Mouse (Mus musculus) thymus, postnatal 10 days (tissue): ENCODE data around the gene Pacsin2.
"Not testable (repeated sequence)": the region's sequence is repeated elsewhere in the genome, so short reads cannot be mapped to it uniquely, and the experiment has no call there.

Source experiments
- DNase-seq, 2 experiments: peaks; one replicate each; pipeline ENCODE4 v3.0.0; 2021; ENCODE audit warnings: low spot score in 2 of 2

Pacsin2 gene

GRCm38 (mm10) chr15:83464083-83464904 is at the start of gene Pacsin2:
Gene Pacsin2, minus strand, starts transcription at chr15:83464606.
- peak; percentile 90 to 93 for DNase-seq

GRCm38 (mm10) chr15:83512489-83513281 is 48.3 kb upstream of the Pacsin2 start:
- DNase-seq: no peak

GRCm38 (mm10) chr15:83510805-83511405 is 46.5 kb upstream of the Pacsin2 start, which contains the start of gene Ttll1:
Gene Ttll1, minus strand, starts transcription at chr15:83510893.
- peak; percentile 91 to 94 for DNase-seq

- no peak for DNase-seq
These were observed 45.8 kb upstream of the Pacsin2 start for GRCm38 (mm10) chr15:83509950-83510804.

- not testable (repeated sequence) for DNase-seq
These were observed 37.1 kb upstream of the Pacsin2 start for GRCm38 (mm10) chr15:83501483-83501882.

GRCm38 (mm10) chr15:83500352-83500751 is 35.9 kb upstream of the Pacsin2 start:
- peak in 1 of 2 experiments; percentile 61 for DNase-seq

- no peak for DNase-seq
These were observed 34.9 kb upstream of the Pacsin2 start for GRCm38 (mm10) chr15:83499211-83499755.

- DNase-seq: no peak
These were observed 32.9 kb upstream of the Pacsin2 start for GRCm38 (mm10) chr15:83497299-83497698.

GRCm38 (mm10) chr15:83495787-83496367 is 31.5 kb upstream of the Pacsin2 start:
- DNase-seq: no peak

GRCm38 (mm10) chr15:83495195-83495594 is 30.8 kb upstream of the Pacsin2 start:
- no peak for DNase-seq

GRCm38 (mm10) chr15:83494572-83494920 is 30.1 kb upstream of the Pacsin2 start:
- no peak for DNase-seq

- DNase-seq: no peak
These were observed 29.6 kb upstream of the Pacsin2 start for GRCm38 (mm10) chr15:83493856-83494571.

- no peak for DNase-seq
These were observed 27.5 kb upstream of the Pacsin2 start for GRCm38 (mm10) chr15:83491891-83492290.

GRCm38 (mm10) chr15:83489471-83489870 is 25.1 kb upstream of the Pacsin2 start:
- DNase-seq: no peak

- no peak for DNase-seq
These were observed 23.2 kb upstream of the Pacsin2 start for GRCm38 (mm10) chr15:83487477-83488115.

GRCm38 (mm10) chr15:83484311-83484710 is 19.9 kb upstream of the Pacsin2 start:
- no peak for DNase-seq

- peak in 1 of 2 experiments; percentile 35 for DNase-seq
These were observed 19.1 kb upstream of the Pacsin2 start for GRCm38 (mm10) chr15:83483482-83483881.

GRCm38 (mm10) chr15:83482645-83483224 is 18.3 kb upstream of the Pacsin2 start:
- DNase-seq: no peak

GRCm38 (mm10) chr15:83481236-83481780 is 16.9 kb upstream of the Pacsin2 start:
- no peak for DNase-seq
